Mouse (Mus musculus) neural tube, embryonic 10.5 days (tissue): ENCODE results near the gene Fgfr2.

Experiments
- DNase-seq: peaks from one replicate; pipeline ENCODE4 v3.0.0-alpha.2; 2017; ENCODE audit warnings: low spot score; ENCODE audit errors: extremely low spot score

Gene Fgfr2

GRCm38 (mm10) chr7:132347273-132348045, 775.7 kb downstream of the Fgfr2 start:
- no peak for DNase-seq

GRCm38 (mm10) chr7:132345526-132346070, 777.6 kb downstream of the Fgfr2 start:
- DNase-seq, result no peak

GRCm38 (mm10) chr7:132344606-132345005, 778.5 kb downstream of the Fgfr2 start:
- no peak for DNase-seq

- no peak for DNase-seq
Observed at GRCm38 (mm10) chr7:132343900-132344299, 779.2 kb downstream of the Fgfr2 start.

GRCm38 (mm10) chr7:132343146-132343545, 780.0 kb downstream of the Fgfr2 start:
- DNase-seq, result no peak

- DNase-seq, result no peak
Observed at GRCm38 (mm10) chr7:132339041-132339839, 783.9 kb downstream of the Fgfr2 start.

GRCm38 (mm10) chr7:132338350-132338749, 784.8 kb downstream of the Fgfr2 start:
- DNase-seq, result no peak

- no peak for DNase-seq
Observed at GRCm38 (mm10) chr7:132337268-132337917, 785.8 kb downstream of the Fgfr2 start.

GRCm38 (mm10) chr7:132336781-132337180, 786.4 kb downstream of the Fgfr2 start:
- no peak for DNase-seq

- DNase-seq, result no peak
Observed at GRCm38 (mm10) chr7:132335367-132335766, 787.8 kb downstream of the Fgfr2 start.

- DNase-seq, result no peak
Observed at GRCm38 (mm10) chr7:132333078-132333477, 790.1 kb downstream of the Fgfr2 start.

GRCm38 (mm10) chr7:132332176-132332575, 791.0 kb downstream of the Fgfr2 start:
- no peak for DNase-seq

- no peak for DNase-seq
Observed at GRCm38 (mm10) chr7:132330179-132330578, 793.0 kb downstream of the Fgfr2 start.

GRCm38 (mm10) chr7:132328648-132329047, 794.5 kb downstream of the Fgfr2 start:
- DNase-seq, result no peak

GRCm38 (mm10) chr7:132325549-132326331, 797.4 kb downstream of the Fgfr2 start:
- DNase-seq, result no peak

- DNase-seq, result no peak
Observed at GRCm38 (mm10) chr7:132323430-132323829, 799.7 kb downstream of the Fgfr2 start.

- no peak for DNase-seq
Observed at GRCm38 (mm10) chr7:132321392-132321958, 801.7 kb downstream of the Fgfr2 start.

- peak; percentile 81 for DNase-seq
Observed at GRCm38 (mm10) chr7:132317036-132317541, 806.1 kb downstream of the Fgfr2 start, which contains the start of gene Chst15. Gene Chst15 (minus strand): TSS chr7:132317228.

- peak; percentile 83 for DNase-seq
Observed at GRCm38 (mm10) chr7:132316101-132317035, 806.8 kb downstream of the Fgfr2 start.
